Mouse (Mus musculus) gonadal fat pad, adult 2 months (tissue): ENCODE data around the gene Hoxd12. TPM values are rescaled to one million over a fixed set of nuclear protein-coding genes. Genes with fewer than 3 reads are reported as not detected.

Source experiments
- DNase-seq: peaks from one replicate; pipeline ENCODE4 v3.0.0-alpha.2; 2012; ENCODE audit warnings: low read depth
- polyA plus RNA-seq: library from polyadenylated mRNA; depleted of rRNA; stranded (reverse); fragments of >200 nt; gene quantifications from 2 replicates; pipeline ENCODE4 v1.2.3, GENCODE M21; 2012

Gene Hoxd12
- polyA plus RNA-seq, 1 experiment: 0.09 TPM

- DNase-seq: no peak
Observed at GRCm38 (mm10) chr2:74709465-74710419, 34.9 kb downstream of the Hoxd12 start.

GRCm38 (mm10) chr2:74710929-74711543 lies 36.2 kb downstream of the Hoxd12 start:
- DNase-seq: no peak

GRCm38 (mm10) chr2:74711721-74712621 lies 37.2 kb downstream of the Hoxd12 start, which contains the start of the genes Hoxd3 and Hoxd4:
Hoxd3 (plus strand) TSS chr2:74711927.
Hoxd4 (plus strand) TSS chr2:74711929.
- no peak for DNase-seq

- no peak for DNase-seq
Observed at GRCm38 (mm10) chr2:74713239-74714150, 38.7 kb downstream of the Hoxd12 start.

- DNase-seq: no peak
Observed at GRCm38 (mm10) chr2:74714156-74714789, 39.5 kb downstream of the Hoxd12 start.

- no peak for DNase-seq
Observed at GRCm38 (mm10) chr2:74714881-74715280, 40.1 kb downstream of the Hoxd12 start.

- no peak for DNase-seq
Observed at GRCm38 (mm10) chr2:74715504-74716241, 40.9 kb downstream of the Hoxd12 start.

- DNase-seq: no peak
Observed at GRCm38 (mm10) chr2:74720384-74720783, 45.6 kb downstream of the Hoxd12 start.

- DNase-seq: no peak
Observed at GRCm38 (mm10) chr2:74720955-74721491, 46.2 kb downstream of the Hoxd12 start.

- peak; percentile 80 for DNase-seq
Observed at GRCm38 (mm10) chr2:74721882-74722281, 47.1 kb downstream of the Hoxd12 start.

GRCm38 (mm10) chr2:74722949-74723348 lies 48.1 kb downstream of the Hoxd12 start:
- DNase-seq: no peak

GRCm38 (mm10) chr2:74724244-74725015 lies 49.6 kb downstream of the Hoxd12 start:
- no peak for DNase-seq

- no peak for DNase-seq
Observed at GRCm38 (mm10) chr2:74725171-74725570, 50.4 kb downstream of the Hoxd12 start.

- no peak for DNase-seq
Observed at GRCm38 (mm10) chr2:74726551-74726950, 51.7 kb downstream of the Hoxd12 start, which contains the start of gene Gm28230. Gm28230 (plus strand) TSS chr2:74726728.

- DNase-seq: no peak
Observed at GRCm38 (mm10) chr2:74726973-74727639, 52.3 kb downstream of the Hoxd12 start.
